Mouse (Mus musculus) megakaryocyte, embryonic 14.5 days (primary cell): Measurements from ENCODE around the gene Arfgef3. TPM values are rescaled to one million over a fixed set of nuclear protein-coding genes. Genes with fewer than 3 reads are reported as not detected.

Source experiments
- H3K27me3 ChIP-seq: replicated peaks from 2 replicates; pipeline ENCODE3; 2012; ENCODE audit warnings: inconsistent platforms
- H3K36me3 ChIP-seq: replicated peaks from 2 replicates; pipeline ENCODE3; 2012; ENCODE audit warnings: low read length, inconsistent platforms, mixed read lengths
- H3K4me1 ChIP-seq: 2 replicates; pipeline ENCODE4 v1.6.1; 2012; ENCODE audit warnings: inconsistent platforms
- H3K4me3 ChIP-seq: replicated peaks from 2 replicates; pipeline ENCODE3; 2012; ENCODE audit warnings: moderate library complexity, mild to moderate bottlenecking, inconsistent platforms
- H3K9me3 ChIP-seq: 2 replicates; pipeline ENCODE4 v1.6.1; 2012; ENCODE audit warnings: inconsistent platforms
- FLI1 ChIP-seq: IDR thresholded peaks from 2 replicates; pipeline ENCODE4 v1.6.1; 2012; ENCODE audit warnings: low read length, inconsistent platforms, mixed read lengths
- GATA1 ChIP-seq: IDR thresholded peaks from 3 replicates; pipeline ENCODE4 v1.6.1; 2012; ENCODE audit warnings: mixed read lengths, low read length, inconsistent platforms, borderline replicate concordance
- polyA plus RNA-seq: library from polyadenylated mRNA; stranded (reverse); fragments of >175 nt; gene quantifications from 2 replicates; pipeline ENCODE4 v1.2.3, GENCODE M21; 2012; ENCODE audit warnings: low replicate concordance; ENCODE audit not compliant: insufficient read depth

Gene Arfgef3
- polyA plus RNA-seq, 1 experiment = not detected

GRCm38 (mm10) chr10:18741024-18741423, 2.7 kb downstream of the Arfgef3 start:
- TF ChIP-seq GATA1 = no peak
- TF ChIP-seq FLI1 = no peak
- Histone ChIP-seq H3K4me1 (peaks cover 8% of the 10 kb centered on the region), H3K4me3 (no peak overlapping the region), H3K9me3 (no peaks in the 10 kb centered on the region), H3K27me3 (peaks cover 31% of the 10 kb centered on the region), H3K36me3 (no peaks in the 10 kb centered on the region)

- Histone ChIP-seq H3K27me3 (peaks cover 2% of the 10 kb centered on the region), H3K9me3 (no peaks in the 10 kb centered on the region), H3K4me3 (no peak overlapping the region), H3K4me1 (no peaks in the 10 kb centered on the region), H3K36me3 (no peaks in the 10 kb centered on the region)
- TF ChIP-seq GATA1 (no peak), FLI1 (no peak)
Measured at GRCm38 (mm10) chr10:18728548-18728947, 15.2 kb downstream of the Arfgef3 start.

- no peaks in the 10 kb centered on the region for H3K4me1 ChIP-seq
- H3K9me3 ChIP-seq = peaks cover 3% of the 10 kb centered on the region
- H3K27me3 ChIP-seq = no peaks in the 10 kb centered on the region
- H3K36me3 ChIP-seq = no peaks in the 10 kb centered on the region
- TF ChIP-seq GATA1 (no peak), FLI1 (no peak)
- no peak overlapping the region for H3K4me3 ChIP-seq
Measured at GRCm38 (mm10) chr10:18711436-18711835, 32.3 kb downstream of the Arfgef3 start.

DNA sequence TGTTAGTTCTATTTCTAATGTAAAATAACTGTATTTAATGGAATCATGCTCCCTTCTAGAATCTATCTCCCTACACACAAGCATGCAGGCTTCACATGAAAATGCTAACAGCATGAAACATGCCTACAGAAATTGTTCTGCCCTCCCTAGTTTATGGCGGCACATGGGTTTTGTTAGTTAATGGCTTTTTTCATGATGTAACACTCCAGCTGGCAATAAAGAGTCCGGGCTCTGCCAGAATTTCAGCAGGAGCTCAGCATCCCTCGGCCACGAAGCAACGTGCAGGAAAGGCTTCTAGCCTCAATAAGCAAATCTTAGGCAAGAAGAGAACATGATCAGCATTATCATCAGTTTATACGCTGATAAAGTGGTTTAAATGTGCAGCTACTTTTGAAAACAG, 32.8 kb downstream of the Arfgef3 start:
- TF ChIP-seq FLI1 (no peak), GATA1 (no peak)
- Histone ChIP-seq H3K36me3 (no peaks in the 10 kb centered on the region), H3K4me3 (no peak overlapping the region), H3K27me3 (no peaks in the 10 kb centered on the region), H3K9me3 (peaks cover 3% of the 10 kb centered on the region), H3K4me1 (no peaks in the 10 kb centered on the region)

- peaks cover 3% of the 10 kb centered on the region for H3K9me3 ChIP-seq
- H3K27me3 ChIP-seq = no peaks in the 10 kb centered on the region
- H3K4me3 ChIP-seq = no peak overlapping the region
- TF ChIP-seq GATA1 (no peak), FLI1 (no peak)
- no peaks in the 10 kb centered on the region for H3K4me1 ChIP-seq
- no peaks in the 10 kb centered on the region for H3K36me3 ChIP-seq
Measured at GRCm38 (mm10) chr10:18709836-18710235, 33.9 kb downstream of the Arfgef3 start.

DNA sequence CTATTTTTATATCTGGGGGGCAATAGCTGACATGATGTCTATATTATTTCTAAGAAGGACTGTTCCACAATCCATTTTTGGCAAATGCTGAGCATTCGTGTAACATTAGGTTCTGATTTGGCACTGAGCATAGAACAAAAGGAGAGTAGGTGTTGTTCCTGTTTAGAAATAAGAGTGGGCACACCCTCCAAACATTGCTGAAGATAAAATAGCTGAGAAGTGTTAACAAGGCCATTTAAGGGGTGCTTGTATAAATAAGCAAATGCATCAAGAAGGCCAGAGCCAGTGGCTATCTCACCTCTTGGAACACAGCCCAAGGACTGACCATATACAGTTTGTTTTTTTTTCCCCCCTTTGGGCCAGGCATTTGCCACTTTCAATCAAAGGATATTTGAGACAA, 35.1 kb downstream of the Arfgef3 start:
- H3K27me3 ChIP-seq = no peaks in the 10 kb centered on the region
- no peak for TF ChIP-seq FLI1
- no peak for TF ChIP-seq GATA1
- no peaks in the 10 kb centered on the region for H3K36me3 ChIP-seq
- no peak overlapping the region for H3K4me3 ChIP-seq
- H3K9me3 ChIP-seq = peaks cover 3% of the 10 kb centered on the region
- no peaks in the 10 kb centered on the region for H3K4me1 ChIP-seq

DNA sequence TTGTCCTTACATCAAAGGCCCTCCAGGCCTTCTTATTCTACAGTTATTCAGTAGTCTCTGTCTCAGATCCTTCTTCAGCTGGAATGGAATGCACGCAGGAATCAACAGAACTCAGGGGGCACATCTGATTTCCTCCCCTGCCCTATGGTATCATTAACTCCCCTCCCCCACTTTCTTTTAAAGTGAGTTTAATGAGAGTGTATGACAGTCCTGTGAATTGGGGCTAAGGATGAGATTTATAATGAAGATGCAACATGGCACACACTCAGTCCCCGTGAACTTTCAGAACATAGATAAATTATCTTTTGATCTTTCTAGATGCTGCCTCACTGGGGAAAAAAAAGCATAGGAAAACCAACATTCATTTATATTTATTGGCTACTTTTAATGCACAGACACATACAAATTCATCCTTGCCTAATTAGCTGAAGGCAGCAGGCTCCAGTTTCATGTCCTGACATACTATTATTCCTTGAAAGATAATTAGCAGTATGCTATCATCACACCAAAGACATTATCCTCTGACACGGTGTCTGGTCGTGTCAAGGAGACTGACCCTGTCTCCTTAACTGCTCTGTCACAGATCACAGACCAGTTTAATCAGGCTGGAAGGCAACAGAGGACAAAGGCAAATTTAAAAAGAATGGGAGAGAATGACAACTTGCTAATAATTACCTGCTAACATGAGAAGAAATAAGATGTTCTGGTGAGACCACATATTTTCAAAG, 39.2 kb downstream of the Arfgef3 start:
- no peak for TF ChIP-seq FLI1
- TF ChIP-seq GATA1 = no peak
- Histone ChIP-seq H3K4me3 (no peak overlapping the region), H3K27me3 (no peaks in the 10 kb centered on the region), H3K36me3 (no peaks in the 10 kb centered on the region), H3K9me3 (peaks cover 3% of the 10 kb centered on the region), H3K4me1 (no peaks in the 10 kb centered on the region)

GRCm38 (mm10) chr10:18701517-18701916, 42.2 kb downstream of the Arfgef3 start:
- no peak overlapping the region for H3K4me3 ChIP-seq

GRCm38 (mm10) chr10:18700117-18700516, 43.6 kb downstream of the Arfgef3 start:
- peaks cover 4% of the 10 kb centered on the region; the same call in 1 of the 2 replicates for H3K9me3 ChIP-seq

More at GRCm38 (mm10) chr10:18701517-18701916, 42.2 kb downstream of the Arfgef3 start:
- Histone ChIP-seq H3K27me3 (no peaks in the 10 kb centered on the region), H3K4me1 (no peaks in the 10 kb centered on the region), H3K9me3 (no peaks in the 10 kb centered on the region), H3K36me3 (no peaks in the 10 kb centered on the region)
- no peak for TF ChIP-seq GATA1
- no peak for TF ChIP-seq FLI1

GRCm38 (mm10) chr10:18699151-18699550, 44.6 kb downstream of the Arfgef3 start:
- Histone ChIP-seq H3K4me3 (no peak overlapping the region), H3K36me3 (no peaks in the 10 kb centered on the region), H3K27me3 (no peaks in the 10 kb centered on the region), H3K9me3 (peaks cover 4% of the 10 kb centered on the region; the same call in 1 of the 2 replicates), H3K4me1 (no peaks in the 10 kb centered on the region)
- no peak for TF ChIP-seq GATA1
- TF ChIP-seq FLI1 = no peak

More at GRCm38 (mm10) chr10:18700117-18700516, 43.6 kb downstream of the Arfgef3 start:
- H3K4me3 ChIP-seq = no peak overlapping the region
- H3K4me1 ChIP-seq = no peaks in the 10 kb centered on the region
- TF ChIP-seq GATA1 = no peak
- no peak for TF ChIP-seq FLI1
- no peaks in the 10 kb centered on the region for H3K36me3 ChIP-seq
- no peaks in the 10 kb centered on the region for H3K27me3 ChIP-seq
